ENCODE assay signal across 7 mouse cellular contexts in the genomic region with DNA sequence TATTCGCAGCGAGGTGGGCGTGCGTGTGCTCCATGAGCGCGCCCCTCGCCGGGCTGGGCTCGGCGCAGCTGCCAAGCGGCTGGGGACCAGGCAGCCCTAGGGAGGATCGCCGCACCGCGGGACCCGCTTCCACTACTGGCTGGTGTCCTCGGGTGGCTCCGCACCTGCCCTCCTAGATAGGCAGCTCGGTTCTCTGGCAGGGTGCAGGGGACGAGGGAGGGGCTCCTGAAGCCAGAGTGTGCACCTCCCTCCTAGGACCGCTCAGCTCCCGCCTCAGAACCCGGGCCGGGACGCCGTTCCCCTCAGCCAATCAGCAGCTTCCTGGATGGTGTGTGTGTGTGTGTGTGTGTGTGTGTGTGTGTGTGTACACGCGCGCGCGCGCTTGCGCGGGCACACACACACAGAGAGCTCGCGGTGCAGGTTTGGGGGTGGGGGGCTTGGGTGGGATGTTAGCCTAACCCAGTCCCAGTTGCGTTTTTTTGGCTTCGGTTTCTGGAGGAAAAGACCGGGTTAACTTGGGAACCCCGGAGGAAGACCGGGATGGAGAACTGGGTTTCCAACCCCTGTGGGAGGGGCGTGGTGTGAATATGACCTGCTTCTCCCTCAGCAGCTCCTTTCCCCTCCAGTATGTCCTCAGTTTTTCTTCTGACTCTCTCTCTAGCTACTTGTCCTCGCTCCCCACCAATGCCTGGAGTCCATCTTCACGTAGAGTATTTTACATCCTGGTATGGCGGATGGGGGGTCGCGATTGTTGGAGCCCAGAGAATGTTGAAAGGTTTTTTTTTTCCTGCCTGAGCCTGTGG. TPM values are rescaled to one million over a fixed set of nuclear protein-coding genes. Genes with fewer than 3 reads are reported as not detected.
DNase-seq lines count a peak whose midpoint lies in the region; ATAC-seq and TF ChIP-seq lines count a peak whose summit lies in the region.

Gene Gpr139, minus strand, starts transcription at position 263 of the 803 bp plus-strand sequence.

- no peak within 1 kb of the TSS for H3K9ac ChIP-seq in lung, embryonic 16.5 days (ENCODE audit: low read length)
- no peak within 1 kb of the TSS for H3K9ac ChIP-seq in stomach, postnatal 0 days (ENCODE audit: low read length)

- H3K27me3 ChIP-seq in lung, embryonic 16.5 days (ENCODE audit: control insufficient read depth, insufficient read depth, low read depth, low read length) = peaks cover 25% of the 10 kb centered on the region
- peaks cover 69% of the 10 kb centered on the region for H3K27me3 ChIP-seq in forebrain, embryonic 10.5 days (ENCODE audit: poor library complexity, severe bottlenecking)
- peaks cover 6% of the 10 kb centered on the region; the same call in 1 of the 2 replicates for H3K27me3 ChIP-seq in stomach, postnatal 0 days (ENCODE audit: control insufficient read depth, insufficient read depth, low read length)

- ATAC-seq in lung, embryonic 16.5 days (ENCODE audit: low read depth) = peak; percentile 43
- ATAC-seq in stomach, postnatal 0 days (ENCODE audit: low FRiP score, low TSS enrichment) = 0 out of 2 replicates have a peak, but pooled peaks have one; percentile 32

- H3K27ac ChIP-seq in lung, embryonic 16.5 days (ENCODE audit: low read length) = no peak within 1 kb of the TSS
- H3K27ac ChIP-seq in forebrain, embryonic 10.5 days = peak within 1 kb of the TSS; percentile 63
- no peak within 1 kb of the TSS for H3K27ac ChIP-seq in layer of hippocampus, adult 2 months
- no peak within 1 kb of the TSS for H3K27ac ChIP-seq in stomach, postnatal 0 days (replicated peaks)

- no peaks in the 10 kb centered on the region for H3K9me3 ChIP-seq in lung, embryonic 16.5 days (ENCODE audit: control insufficient read depth, low read length)
- H3K9me3 ChIP-seq in forebrain, embryonic 10.5 days = no peaks in the 10 kb centered on the region
- no peaks in the 10 kb centered on the region for H3K9me3 ChIP-seq in stomach, postnatal 0 days (ENCODE audit: control insufficient read depth, low read length)

- H3K36me3 ChIP-seq in lung, embryonic 16.5 days (ENCODE audit: control insufficient read depth, insufficient read depth, low read length) = no peaks in the 10 kb centered on the region
- H3K36me3 ChIP-seq in forebrain, embryonic 10.5 days (replicated peaks) = no peaks in the 10 kb centered on the region
- H3K36me3 ChIP-seq in stomach, postnatal 0 days (ENCODE audit: control insufficient read depth, insufficient read depth, low read length) = no peaks in the 10 kb centered on the region

- TF ChIP-seq EP300 in stomach, postnatal 0 days (optimal IDR thresholded peaks at IDR 0.05) = no peak

- peak within 1 kb of the TSS; percentile 57 for H3K4me2 ChIP-seq in lung, embryonic 16.5 days (ENCODE audit: low read depth, low read length)
- peak within 1 kb of the TSS; percentile 50 for H3K4me2 ChIP-seq in stomach, postnatal 0 days (replicated peaks; ENCODE audit: low read depth)

- 1% methylated on average over 37 of the region's 47 CpGs for WGBS in lung, embryonic 16.5 days
- WGBS in forebrain, embryonic 10.5 days = under 1% methylated on average over 47 of the region's 47 CpGs
- WGBS in stomach, postnatal 0 days = under 1% methylated on average over 46 of the region's 47 CpGs

- H3K4me1 ChIP-seq in lung, embryonic 16.5 days (replicated peaks; ENCODE audit: control insufficient read depth, insufficient read depth, low read length) = 0 out of 2 replicates have a peak, but pooled peaks cover 2% of the 10 kb centered on the region
- H3K4me1 ChIP-seq in forebrain, embryonic 10.5 days = peaks cover 20% of the 10 kb centered on the region
- H3K4me1 ChIP-seq in stomach, postnatal 0 days (replicated peaks; ENCODE audit: control insufficient read depth, insufficient read depth) = no peaks in the 10 kb centered on the region

- peak within 1 kb of the TSS; percentile 38 for H3K4me3 ChIP-seq in lung, embryonic 16.5 days (ENCODE audit: low read length)
- peak within 1 kb of the TSS; percentile 65 for H3K4me3 ChIP-seq in forebrain, embryonic 10.5 days
- peak within 1 kb of the TSS; percentile 61 for H3K4me3 ChIP-seq in layer of hippocampus, adult 2 months
- H3K4me3 ChIP-seq in stomach, postnatal 0 days (ENCODE audit: low read depth, low read length) = peak within 1 kb of the TSS; percentile 28

- no peak for TF ChIP-seq CTCF in layer of hippocampus, adult 2 months (conservative IDR thresholded peaks at IDR 0.05)
- TF ChIP-seq CTCF in stomach, postnatal 0 days (IDR thresholded peaks at IDR 0.05; ENCODE audit: low read depth) = no peak

- DNase-seq in lung, adult 18-20 months = no peak
- peak; percentile 68 for DNase-seq in forebrain, embryonic 10.5 days (ENCODE audit: extremely low spot score, low spot score)
- peak; percentile 27 to 57 for DNase-seq in layer of hippocampus, adult 2 months (ENCODE audit: low spot score in 2 of 2)
- peak; percentile 52 for DNase-seq in mesoderm, embryonic 11.5 days (ENCODE audit: low read depth, low spot score)
- DNase-seq in stomach, postnatal 0 days (ENCODE audit: low spot score) = peak; percentile 14
- no peak for DNase-seq in lung, postnatal 14 days

RNA-seq across cellular contexts. Expression of gene Gpr139, which starts in this region (rescaled TPM):
- polyA plus RNA-seq in lung, embryonic 16.5 days (2015; fragmentation: Nextera tagmentation; extraction: Ambion mirVana) = not detected in 2 replicates
- polyA plus RNA-seq in forebrain, embryonic 10.5 days (2016; fragmentation: Nextera tagmentation; extraction: Ambion mirVana) = 0.14 and 0.19 TPM in 2 replicates
- under 1 TPM; 0.54 to 0.91 TPM for total RNA-seq in layer of hippocampus, adult 2 months (2021)
- polyA plus RNA-seq in stomach, postnatal 0 days (2015; fragmentation: Nextera tagmentation; extraction: Ambion mirVana) = 0.02 TPM in 1 of 2 replicates, not detected in the other

Comparison
In these comparisons a context has a peak if more than half of its experiments do, and no peak if none do; other contexts are left out.
1. Peak in ATAC-seq, H3K4me3 ChIP-seq and H3K4me2 ChIP-seq in lung, embryonic 16.5 days; RNA of the gene not detected or under 1 TPM.
2. Peak in DNase-seq, H3K4me3 ChIP-seq and H3K27ac ChIP-seq in forebrain, embryonic 10.5 days; RNA of the gene not detected or under 1 TPM.
3. Peak in DNase-seq and H3K4me3 ChIP-seq in layer of hippocampus, adult 2 months; RNA of the gene not detected or under 1 TPM.
4. Peak in DNase-seq, ATAC-seq, H3K4me3 ChIP-seq and H3K4me2 ChIP-seq in stomach, postnatal 0 days; RNA of the gene not detected or under 1 TPM.